Mouse (Mus musculus): ENCODE data around the gene Chek2.

DNA sequence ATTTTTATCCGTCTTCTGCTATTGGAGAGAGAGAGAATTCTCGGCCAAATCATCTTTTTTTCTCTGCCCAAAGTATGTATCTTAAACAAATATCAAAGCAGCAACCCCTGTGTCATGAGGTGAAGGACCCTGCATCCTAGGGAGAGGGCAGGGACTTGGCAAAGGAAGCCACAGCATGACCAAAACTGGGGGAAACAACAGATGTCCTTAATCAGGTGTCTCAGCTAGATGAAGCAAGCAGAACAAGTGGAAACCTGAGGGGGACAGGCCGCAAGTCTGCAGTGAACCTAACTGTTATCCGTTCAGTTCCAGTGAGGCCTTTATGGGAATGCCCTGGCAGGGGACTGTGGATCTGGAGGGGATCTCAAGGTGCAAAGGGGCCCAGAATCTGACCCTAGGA, 32.3 kb upstream of the Chek2 start:
- no peak for TF ChIP-seq TAL1 (IDR thresholded peaks at IDR 0.05; ENCODE audit: low read length)
- no peak for TF ChIP-seq GATA1 (IDR thresholded peaks at IDR 0.05; ENCODE audit: low read length)
